Mouse (Mus musculus): ENCODE results near the gene Acacb.

GRCm38 (mm10) chr5:114102807-114103206 lies 43.5 kb upstream of the Acacb start:
- TF ChIP-seq CTCF (IDR thresholded peaks at IDR 0.05) (no peak), EP300 (IDR thresholded peaks at IDR 0.05) (no peak)
